Mouse (Mus musculus) heart, adult 2 months (tissue): ENCODE measurements at regions not wholly inside any gene's neighbourhood (a gene's known extent, or its start where the extent isn't known, plus 50 kb on each side); places are given as distances from the start of the nearest gene placed in this dataset.

ENCODE experiments used
- DNase-seq, 2 experiments: peaks; one replicate each; pipeline ENCODE4 v3.0.0; 2021
- H3K27ac ChIP-seq: fragments of 200-600 bp; 2 replicates; pipeline ENCODE4 v1.8.1; 2022
- H3K27me3 ChIP-seq: fragments of 200-500 bp; 2 replicates; pipeline ENCODE4 v1.6.1; 2012; ENCODE audit warnings: mild to moderate bottlenecking, low read length, inconsistent platforms, mixed read lengths; ENCODE audit not compliant: control insufficient read depth, insufficient read depth
- H3K36me3 ChIP-seq: fragments of 200-500 bp; 2 replicates; pipeline ENCODE4 v1.6.1; 2012; ENCODE audit warnings: low read length, inconsistent platforms; ENCODE audit not compliant: control insufficient read depth, insufficient read depth
- H3K4me1 ChIP-seq: fragments of 200-500 bp; 2 replicates; pipeline ENCODE4 v1.6.1; 2011; ENCODE audit warnings: low read length; ENCODE audit not compliant: control insufficient read depth, insufficient read depth
- H3K4me3 ChIP-seq: fragments of 200-600 bp; 2 replicates; pipeline ENCODE4 v1.8.1; 2022
- H3K79me2 ChIP-seq: fragments of 200-500 bp; replicated peaks from 2 replicates; pipeline ENCODE4 v1.6.1; 2012; ENCODE audit warnings: mild to moderate bottlenecking, inconsistent platforms, low read length, moderate library complexity, mixed read lengths; ENCODE audit not compliant: control insufficient read depth, insufficient read depth
- H3K9ac ChIP-seq: fragments of 200-500 bp; 2 replicates; pipeline ENCODE4 v1.6.1; 2012; ENCODE audit warnings: low read depth, mild to moderate bottlenecking, control low read depth, inconsistent platforms, low read length, mixed read lengths
- CTCF ChIP-seq: fragments of 200-600 bp; IDR thresholded peaks from 2 replicates; pipeline ENCODE4 v1.8.1; 2022; ENCODE audit warnings: antibody characterized with exemption, mild to moderate bottlenecking, moderate library complexity
- EP300 ChIP-seq: fragments of 200-500 bp; IDR thresholded peaks from 2 replicates; pipeline ENCODE4 v1.6.1; 2011; ENCODE audit warnings: low read depth, low read length, control low read depth; ENCODE audit not compliant: insufficient read depth
- POLR2A ChIP-seq: fragments of 200-500 bp; IDR thresholded peaks from 2 replicates; pipeline ENCODE4 v1.6.1; 2011; ENCODE audit warnings: mild to moderate bottlenecking, low read depth, low read length, control low read depth; ENCODE audit not compliant: insufficient read depth
- WGBS: fragments of 180-500 bp; shearing (Covaris S2); methylation state at CpG from one replicate; pipeline ENCODE4 v1.1.7; 2018; 5-methylcytosine and 5-hydroxymethylcytosine counted together
- intact Hi-C: fragments of 180-260 bp; cut with DNase I; formaldehyde crosslinking; loops from one replicate; pipeline ENCODE4 v1.15.1; 2025

- Histone ChIP-seq H3K4me3 (no peak overlapping the region), H3K27ac (no peak overlapping the region), H3K79me2 (no peaks in the 10 kb centered on the region), H3K4me1 (no peaks in the 10 kb centered on the region), H3K27me3 (no peaks in the 10 kb centered on the region), H3K9ac (no peak overlapping the region), H3K36me3 (no peaks in the 10 kb centered on the region)
- TF ChIP-seq CTCF (no peak), EP300 (no peak), POLR2A (no peak)
- DNase-seq = no peak
- 0% methylated on average over 1 of the region's 1 CpGs for WGBS
- intact Hi-C loops = no loop called here
These were observed 210.6 kb downstream of the Stk31 start for GRCm38 (mm10) chr6:49606028-49606427.

- WGBS = 81% methylated on average over 9 of the region's 9 CpGs
- H3K4me1 ChIP-seq = no peaks in the 10 kb centered on the region
These were observed 211.3 kb downstream of the Stk31 start for GRCm38 (mm10) chr6:49606626-49607158.

GRCm38 (mm10) chr6:49624080-49624479 is 198.4 kb upstream of the Npy start:
- Histone ChIP-seq H3K27me3 (no peaks in the 10 kb centered on the region), H3K79me2 (no peaks in the 10 kb centered on the region), H3K27ac (no peak overlapping the region), H3K36me3 (no peaks in the 10 kb centered on the region), H3K4me1 (no peaks in the 10 kb centered on the region), H3K9ac (no peak overlapping the region), H3K4me3 (no peak overlapping the region)
- DNase-seq = no peak
- WGBS = 88% methylated on average over 2 of the region's 2 CpGs
- TF ChIP-seq CTCF (no peak), POLR2A (no peak), EP300 (no peak)
- intact Hi-C loops = no loop called here

More at GRCm38 (mm10) chr6:49606626-49607158, 211.3 kb downstream of the Stk31 start:
- no peak for TF ChIP-seq POLR2A
- no peak for TF ChIP-seq EP300
- no peak for TF ChIP-seq CTCF
- Histone ChIP-seq H3K9ac (no peak overlapping the region), H3K36me3 (no peaks in the 10 kb centered on the region), H3K79me2 (no peaks in the 10 kb centered on the region), H3K27me3 (no peaks in the 10 kb centered on the region), H3K27ac (no peak overlapping the region), H3K4me3 (no peak overlapping the region)
- intact Hi-C loops = no loop called here
- DNase-seq = no peak

GRCm38 (mm10) chr6:49624564-49624963 is 197.9 kb upstream of the Npy start:
- no peak overlapping the region for H3K9ac ChIP-seq
- 74% methylated on average over 5 of the region's 5 CpGs for WGBS
- H3K36me3 ChIP-seq = no peaks in the 10 kb centered on the region
- H3K4me3 ChIP-seq = no peak overlapping the region
- DNase-seq = no peak
- H3K27ac ChIP-seq = no peak overlapping the region
- no peak for TF ChIP-seq CTCF
- no peak for TF ChIP-seq EP300
- no peak for TF ChIP-seq POLR2A
- intact Hi-C loops = no loop called here
- no peaks in the 10 kb centered on the region for H3K4me1 ChIP-seq
- no peaks in the 10 kb centered on the region for H3K27me3 ChIP-seq
- no peaks in the 10 kb centered on the region for H3K79me2 ChIP-seq

GRCm38 (mm10) chr6:49633470-49634095 is 188.9 kb upstream of the Npy start:
- Histone ChIP-seq H3K4me3 (no peak overlapping the region), H3K4me1 (no peaks in the 10 kb centered on the region), H3K27me3 (no peaks in the 10 kb centered on the region), H3K36me3 (no peaks in the 10 kb centered on the region), H3K27ac (no peak overlapping the region), H3K9ac (no peak overlapping the region), H3K79me2 (no peaks in the 10 kb centered on the region)
- 44% methylated on average over 5 of the region's 5 CpGs for WGBS
- intact Hi-C loops = no loop called here
- no peak for DNase-seq
- TF ChIP-seq POLR2A (no peak), EP300 (no peak), CTCF (no peak)

- Histone ChIP-seq H3K27me3 (no peaks in the 10 kb centered on the region), H3K4me3 (no peak overlapping the region), H3K4me1 (no peaks in the 10 kb centered on the region), H3K27ac (no peak overlapping the region), H3K79me2 (no peaks in the 10 kb centered on the region), H3K9ac (no peak overlapping the region), H3K36me3 (no peaks in the 10 kb centered on the region)
- intact Hi-C loops = no loop called here
- DNase-seq = no peak
- 56% methylated on average over 2 of the region's 2 CpGs for WGBS
- TF ChIP-seq CTCF = no peak
These were observed 184.9 kb upstream of the Npy start for GRCm38 (mm10) chr6:49637654-49638053.
